Mouse (Mus musculus): Measurements from ENCODE around the gene Rps6ka5. TPM values are rescaled to one million over a fixed set of nuclear protein-coding genes. Genes with fewer than 3 reads are reported as not detected.

Rps6ka5 gene
- polyA plus RNA-seq, 1 experiment from 2014 or later: 3.9 TPM

- WGBS: 47% methylated on average over 1 of the region's 1 CpGs
- ATAC-seq (ENCODE audit: extremely low read depth, insufficient number of reproducible peaks, low FRiP score, low TSS enrichment): no peak
- H3K27me3 ChIP-seq (replicated peaks): no peaks in the 10 kb centered on the region
Observed at GRCm38 (mm10) chr12:100752977-100753376, 26.2 kb upstream of the Rps6ka5 start.

GRCm38 (mm10) chr12:100742468-100742867 is 15.7 kb upstream of the Rps6ka5 start:
- Histone ChIP-seq H3K4me1 (no peaks in the 10 kb centered on the region), H3K27ac (replicated peaks) (no peak overlapping the region), H3K4me2 (no peak overlapping the region), H3K36me3 (no peaks in the 10 kb centered on the region), H3K4me3 (no peak overlapping the region), H3K9ac (no peak overlapping the region), H3K27me3 (replicated peaks) (no peaks in the 10 kb centered on the region), H3K9me3 (no peaks in the 10 kb centered on the region)
- no peak for ATAC-seq (ENCODE audit: extremely low read depth, insufficient number of reproducible peaks, low FRiP score, low TSS enrichment)
- 58% methylated on average over 2 of the region's 2 CpGs for WGBS

More at GRCm38 (mm10) chr12:100752977-100753376, 26.2 kb upstream of the Rps6ka5 start:
- Histone ChIP-seq H3K36me3 (no peaks in the 10 kb centered on the region), H3K9me3 (no peaks in the 10 kb centered on the region), H3K4me3 (no peak overlapping the region), H3K9ac (no peak overlapping the region), H3K27ac (replicated peaks) (no peak overlapping the region), H3K4me2 (no peak overlapping the region), H3K4me1 (no peaks in the 10 kb centered on the region)

DNA sequence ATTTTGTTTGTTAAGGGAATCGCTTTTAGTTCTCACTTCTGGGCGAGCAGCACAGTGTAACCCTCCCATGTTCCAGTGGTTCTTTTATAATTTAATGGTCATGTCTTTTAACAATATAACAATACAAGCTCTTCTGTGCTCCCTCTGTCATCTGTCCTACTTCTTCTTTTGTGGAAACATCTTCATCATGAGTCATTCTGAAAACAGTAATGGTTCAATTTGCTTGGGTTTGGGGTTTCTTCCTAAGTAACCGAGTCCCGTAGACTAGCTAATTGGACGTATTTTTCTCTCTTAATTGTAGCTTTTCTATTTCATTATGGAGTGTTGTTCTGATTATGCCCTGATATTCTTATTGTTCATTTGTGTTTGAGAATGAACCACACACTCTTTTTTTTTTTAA is 13.5 kb upstream of the Rps6ka5 start:
- Histone ChIP-seq H3K36me3 (no peaks in the 10 kb centered on the region), H3K9me3 (no peaks in the 10 kb centered on the region), H3K27me3 (replicated peaks) (no peaks in the 10 kb centered on the region), H3K4me2 (no peak overlapping the region), H3K4me1 (no peaks in the 10 kb centered on the region), H3K27ac (replicated peaks) (no peak overlapping the region), H3K9ac (no peak overlapping the region), H3K4me3 (no peak overlapping the region)
- 79% methylated on average over 5 of the region's 5 CpGs for WGBS
- ATAC-seq (ENCODE audit: extremely low read depth, insufficient number of reproducible peaks, low FRiP score, low TSS enrichment): no peak

DNA sequence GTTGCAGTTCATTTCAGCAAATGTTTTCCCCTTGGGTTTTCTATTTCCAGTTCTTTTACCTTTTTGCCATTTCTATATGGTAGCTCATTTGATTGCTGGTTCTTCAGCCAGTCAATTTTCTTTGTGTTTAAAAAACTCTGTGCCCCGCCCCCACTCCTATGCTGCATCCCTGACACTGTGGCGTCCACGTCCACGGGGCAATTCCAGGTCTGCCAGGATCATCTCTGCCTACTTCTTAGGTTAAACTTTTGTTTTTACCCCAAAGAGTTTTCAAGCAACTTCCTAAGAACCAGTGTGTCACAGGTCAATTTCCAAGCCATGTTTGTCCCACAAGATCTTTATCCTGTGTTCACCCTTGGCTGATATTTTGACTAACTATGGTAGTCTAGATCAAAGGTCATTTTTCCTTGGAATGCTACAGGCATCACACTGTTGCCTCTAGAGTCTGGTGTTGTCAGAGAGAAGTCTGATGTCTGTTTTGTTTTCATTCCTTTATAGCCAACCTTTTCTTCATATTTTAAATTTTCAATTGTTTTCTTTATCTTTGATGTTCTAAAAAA is 12.3 kb upstream of the Rps6ka5 start:
- H3K9me3 ChIP-seq: no peaks in the 10 kb centered on the region
- H3K4me2 ChIP-seq: no peak overlapping the region
- H3K9ac ChIP-seq: no peak overlapping the region
- H3K36me3 ChIP-seq: no peaks in the 10 kb centered on the region
- WGBS: 70% methylated on average over 4 of the region's 4 CpGs
- no peak overlapping the region for H3K27ac ChIP-seq (replicated peaks)
- H3K27me3 ChIP-seq (replicated peaks): no peaks in the 10 kb centered on the region
- no peak for ATAC-seq (ENCODE audit: extremely low read depth, insufficient number of reproducible peaks, low FRiP score, low TSS enrichment)
- H3K4me1 ChIP-seq: no peaks in the 10 kb centered on the region
- H3K4me3 ChIP-seq: no peak overlapping the region

DNA sequence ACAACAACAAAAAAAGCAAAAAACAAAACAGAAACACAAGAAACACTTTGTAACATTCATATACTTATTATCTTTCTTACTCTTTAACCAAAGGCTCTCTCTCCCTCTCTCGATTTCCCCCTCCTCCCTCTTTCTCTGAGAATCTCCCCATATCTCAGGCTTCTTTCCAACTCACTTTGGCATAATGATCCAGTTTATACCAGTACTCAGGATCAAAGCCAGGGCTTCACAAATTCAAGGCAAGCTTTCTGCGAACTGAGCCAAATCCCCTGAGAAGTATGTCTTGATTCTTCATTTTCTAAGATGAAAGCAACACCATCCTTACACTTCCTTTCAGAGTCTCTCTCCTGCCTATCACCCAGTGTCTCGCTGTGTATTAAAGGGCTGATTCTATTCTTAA is 11.7 kb upstream of the Rps6ka5 start:
- 61% methylated on average over 3 of the region's 3 CpGs for WGBS
- Histone ChIP-seq H3K9me3 (no peaks in the 10 kb centered on the region), H3K4me1 (no peaks in the 10 kb centered on the region), H3K27ac (replicated peaks) (no peak overlapping the region), H3K27me3 (replicated peaks) (no peaks in the 10 kb centered on the region), H3K4me3 (no peak overlapping the region), H3K36me3 (no peaks in the 10 kb centered on the region), H3K9ac (no peak overlapping the region), H3K4me2 (no peak overlapping the region)
- no peak for ATAC-seq (ENCODE audit: extremely low read depth, insufficient number of reproducible peaks, low FRiP score, low TSS enrichment)

- no peak overlapping the region for H3K4me2 ChIP-seq
- no peak overlapping the region for H3K9ac ChIP-seq
- H3K27ac ChIP-seq (replicated peaks): no peak overlapping the region
- no peaks in the 10 kb centered on the region; the same call in 1 of the 2 replicates for H3K27me3 ChIP-seq (replicated peaks)
- WGBS: 66% methylated on average over 2 of the region's 2 CpGs
- no peaks in the 10 kb centered on the region for H3K9me3 ChIP-seq
- H3K4me1 ChIP-seq: no peaks in the 10 kb centered on the region
- ATAC-seq (ENCODE audit: extremely low read depth, insufficient number of reproducible peaks, low FRiP score, low TSS enrichment): no peak
- no peak overlapping the region for H3K4me3 ChIP-seq
- H3K36me3 ChIP-seq: no peaks in the 10 kb centered on the region
Observed at GRCm38 (mm10) chr12:100735581-100735980, 8.8 kb upstream of the Rps6ka5 start.

DNA sequence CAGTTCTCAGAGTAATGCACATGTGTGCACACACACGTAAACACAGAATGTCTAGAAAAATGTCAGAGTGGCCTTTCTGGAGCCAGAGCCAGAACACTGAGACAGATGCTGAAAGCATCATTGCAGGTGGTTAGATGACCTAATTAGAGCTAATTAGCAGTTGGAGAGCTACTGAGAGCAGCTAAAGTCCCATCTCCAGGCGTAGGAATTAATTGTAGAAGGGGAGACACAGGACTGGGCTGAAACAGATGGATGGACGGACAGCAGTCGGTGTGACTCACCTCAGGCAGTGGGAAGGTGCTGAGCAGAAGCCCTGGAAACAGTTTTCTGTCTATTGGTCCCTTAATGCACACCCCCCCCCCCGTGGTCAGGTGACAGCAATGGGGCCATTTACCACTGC is 8.4 kb upstream of the Rps6ka5 start:
- Histone ChIP-seq H3K4me3 (no peak overlapping the region), H3K27me3 (replicated peaks) (no peaks in the 10 kb centered on the region; the same call in 1 of the 2 replicates), H3K4me1 (no peaks in the 10 kb centered on the region), H3K9ac (no peak overlapping the region), H3K27ac (replicated peaks) (no peak overlapping the region), H3K9me3 (no peaks in the 10 kb centered on the region), H3K4me2 (no peak overlapping the region), H3K36me3 (no peaks in the 10 kb centered on the region)
- no peak for ATAC-seq (ENCODE audit: extremely low read depth, insufficient number of reproducible peaks, low FRiP score, low TSS enrichment)
- 71% methylated on average over 5 of the region's 5 CpGs for whole genome bisulfite sequencing

GRCm38 (mm10) chr12:100728646-100729485 is 2.1 kb upstream of the Rps6ka5 start:
- H3K9me3 ChIP-seq: no peaks in the 10 kb centered on the region
- no peaks in the 10 kb centered on the region; the same call in 1 of the 2 replicates for H3K27me3 ChIP-seq (replicated peaks)
- peaks cover 8% of the 10 kb centered on the region for H3K4me1 ChIP-seq
- no peaks in the 10 kb centered on the region for H3K36me3 ChIP-seq
- WGBS: 59% methylated on average over 14 of the region's 14 CpGs
- H3K4me2 ChIP-seq: no peak overlapping the region
- no peak overlapping the region for H3K9ac ChIP-seq
- ATAC-seq (ENCODE audit: extremely low read depth, insufficient number of reproducible peaks, low FRiP score, low TSS enrichment): no peak
- H3K4me3 ChIP-seq: no peak overlapping the region
- H3K27ac ChIP-seq (replicated peaks): no peak overlapping the region

DNA sequence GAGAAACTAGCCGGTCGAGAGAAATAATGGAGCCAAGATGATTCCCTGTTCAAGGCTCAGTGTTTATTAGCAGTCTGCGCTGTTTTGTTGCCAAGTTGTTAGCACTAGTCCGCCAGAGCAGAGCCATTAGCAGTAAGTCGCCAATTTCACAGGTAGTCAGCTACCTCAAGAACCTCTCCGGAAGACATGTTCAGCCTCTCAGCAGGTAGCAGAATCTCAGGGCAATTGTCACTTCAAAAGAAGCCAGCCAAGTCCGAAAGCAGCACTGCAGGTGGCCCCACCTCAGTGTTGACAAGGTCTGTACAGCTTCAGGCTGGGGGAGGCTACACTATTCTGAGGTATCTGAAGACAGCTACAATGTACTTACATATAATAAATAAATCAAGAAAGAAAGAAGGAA is 1.1 kb upstream of the Rps6ka5 start:
- peaks cover 17% of the 10 kb centered on the region for H3K4me1 ChIP-seq
- no peak overlapping the region for H3K4me3 ChIP-seq
- H3K9me3 ChIP-seq: no peaks in the 10 kb centered on the region
- H3K36me3 ChIP-seq: no peaks in the 10 kb centered on the region
- no peak overlapping the region for H3K27ac ChIP-seq (replicated peaks)
- no peak for ATAC-seq (ENCODE audit: extremely low read depth, insufficient number of reproducible peaks, low FRiP score, low TSS enrichment)
- H3K9ac ChIP-seq: no peak overlapping the region
- no peak overlapping the region for H3K4me2 ChIP-seq
- no peaks in the 10 kb centered on the region; the same call in 1 of the 2 replicates for H3K27me3 ChIP-seq (replicated peaks)
- 30% methylated on average over 7 of the region's 7 CpGs for WGBS

GRCm38 (mm10) chr12:100725458-100725786 is 1.4 kb downstream of the Rps6ka5 start:
- H3K9me3 ChIP-seq: no peaks in the 10 kb centered on the region
- 5% methylated on average over 17 of the region's 17 CpGs for WGBS
- H3K4me2 ChIP-seq: peak overlapping the region; percentile 93
- 0 out of 2 replicates have a peak overlapping the region, but pooled peaks have one; percentile 52 for H3K9ac ChIP-seq
- no peaks in the 10 kb centered on the region for H3K36me3 ChIP-seq
- peaks cover 19% of the 10 kb centered on the region for H3K4me1 ChIP-seq
- H3K4me3 ChIP-seq: peak overlapping the region; percentile 67
- no peaks in the 10 kb centered on the region for H3K27me3 ChIP-seq (replicated peaks)
- ATAC-seq (ENCODE audit: extremely low read depth, insufficient number of reproducible peaks, low FRiP score, low TSS enrichment): no peak
- H3K27ac ChIP-seq (replicated peaks): no peak overlapping the region

GRCm38 (mm10) chr12:100724606-100725457 is 2.0 kb downstream of the Rps6ka5 start:
- ATAC-seq (ENCODE audit: extremely low read depth, insufficient number of reproducible peaks, low FRiP score, low TSS enrichment): peak; percentile 99

More at GRCm38 (mm10) chr12:100724606-100725457, 2.0 kb downstream of the Rps6ka5 start:
- Histone ChIP-seq H3K36me3 (no peaks in the 10 kb centered on the region), H3K27me3 (replicated peaks) (no peaks in the 10 kb centered on the region), H3K9me3 (no peaks in the 10 kb centered on the region), H3K4me3 (peak overlapping the region; percentile 67), H3K27ac (replicated peaks) (peak overlapping the region; percentile 96), H3K4me1 (peaks cover 19% of the 10 kb centered on the region), H3K4me2 (peak overlapping the region; percentile 93), H3K9ac (peak overlapping the region; percentile 86)
- WGBS: under 1% methylated on average over 80 of the region's 85 CpGs

All from heart, embryonic 13.5 days (tissue).